Mouse (Mus musculus) retina, embryonic 14.5 days (tissue): Measurements from ENCODE around the gene Btbd35f18.
"Not testable (repeated sequence)": the region's sequence is repeated elsewhere in the genome, so short reads cannot be mapped to it uniquely, and the experiment has no call there.

Experiments used
- DNase-seq: peaks from one replicate; pipeline ENCODE4 v3.0.0-alpha.2; 2015; ENCODE audit warnings: low spot score

Btbd35f18 gene

GRCm38 (mm10) chrX:3699933-3700332 lies at the start of gene Btbd35f18:
TSS of gene Btbd35f18 (plus strand) at chrX:3700233.
- DNase-seq, result not testable (repeated sequence)
